Mouse (Mus musculus) neural tube, embryonic 13.5 days (tissue): ENCODE measurements at regions not wholly inside any gene's neighbourhood (a gene's known extent, or its start where the extent isn't known, plus 50 kb on each side); places are given as distances from the start of the nearest gene placed in this dataset.

ENCODE experiments used
- ATAC-seq: fragments of 200-750 bp; cut with Nextera tagmentation; 2 replicates; pipeline ENCODE4 v1.8.0; 2017; ENCODE audit warnings: low read depth, mild to moderate bottlenecking, moderate TSS enrichment, moderate library complexity
- H3K27ac ChIP-seq: fragments of 300-500 bp; sonication (generic); replicated peaks from 2 replicates; pipeline ENCODE4 v1.5.1; 2015; ENCODE audit warnings: moderate library complexity, mild to moderate bottlenecking, inconsistent platforms
- H3K27me3 ChIP-seq: fragments of 300-500 bp; sonication (generic); 2 replicates; pipeline ENCODE4 v1.6.1; 2015; ENCODE audit warnings: mild to moderate bottlenecking, inconsistent platforms
- H3K36me3 ChIP-seq: fragments of 300-500 bp; sonication (generic); 2 replicates; pipeline ENCODE4 v1.6.1; 2015; ENCODE audit warnings: mild to moderate bottlenecking, inconsistent platforms
- H3K4me1 ChIP-seq: fragments of 300-500 bp; sonication (generic); replicated peaks from 2 replicates; pipeline ENCODE4 v1.6.1; 2015; ENCODE audit warnings: inconsistent platforms
- H3K4me2 ChIP-seq: fragments of 300-500 bp; sonication (generic); 2 replicates; pipeline ENCODE4 v1.6.1; 2015; ENCODE audit warnings: inconsistent platforms, mild to moderate bottlenecking, moderate library complexity
- H3K4me3 ChIP-seq: fragments of 300-500 bp; sonication (generic); 2 replicates; pipeline ENCODE4 v1.5.1; 2015; ENCODE audit warnings: mild to moderate bottlenecking, inconsistent platforms
- H3K9ac ChIP-seq: fragments of 300-500 bp; sonication (generic); 2 replicates; pipeline ENCODE4 v1.6.1; 2015; ENCODE audit warnings: moderate library complexity, mild to moderate bottlenecking, inconsistent platforms
- H3K9me3 ChIP-seq: fragments of 300-500 bp; sonication (generic); 2 replicates; pipeline ENCODE4 v1.6.1; 2016; ENCODE audit warnings: inconsistent platforms
- WGBS: fragments of 180-500 bp; shearing (Covaris S2); methylation state at CpG from one replicate; pipeline ENCODE4 v1.1.7; 2015; 5-methylcytosine and 5-hydroxymethylcytosine counted together

GRCm38 (mm10) chr3:66684287-66684903 lies 296.8 kb upstream of the Rsrc1 start:
- Histone ChIP-seq H3K27me3 (no peaks in the 10 kb centered on the region), H3K4me3 (no peak overlapping the region), H3K9ac (no peak overlapping the region), H3K36me3 (no peaks in the 10 kb centered on the region), H3K9me3 (peaks cover 4% of the 10 kb centered on the region; the same call in 1 of the 2 replicates), H3K4me1 (peaks cover 23% of the 10 kb centered on the region), H3K4me2 (0 out of 2 replicates have a peak overlapping the region, but pooled peaks have one; percentile 10), H3K27ac (no peak overlapping the region)
- peak; percentile 68; the same call in 1 of the 2 replicates for ATAC-seq
- 34% methylated on average over 5 of the region's 5 CpGs for WGBS

- H3K27me3 ChIP-seq, result no peaks in the 10 kb centered on the region
- peaks cover 4% of the 10 kb centered on the region; the same call in 1 of the 2 replicates for H3K9me3 ChIP-seq
- no peak; the same call in 1 of the 2 replicates for ATAC-seq
- H3K4me2 ChIP-seq, result no peak overlapping the region
- H3K36me3 ChIP-seq, result no peaks in the 10 kb centered on the region
- no peak overlapping the region for H3K9ac ChIP-seq
- H3K4me3 ChIP-seq, result no peak overlapping the region
- WGBS, result 27% methylated on average over 12 of the region's 12 CpGs
- peaks cover 23% of the 10 kb centered on the region for H3K4me1 ChIP-seq
- H3K27ac ChIP-seq, result no peak overlapping the region
These were observed 296.1 kb upstream of the Rsrc1 start for GRCm38 (mm10) chr3:66685136-66685535.

GRCm38 (mm10) chr3:66687126-66687525 lies 294.1 kb upstream of the Rsrc1 start:
- 87% methylated on average over 1 of the region's 1 CpGs for WGBS
- no peaks in the 10 kb centered on the region for H3K36me3 ChIP-seq
- no peak overlapping the region for H3K27ac ChIP-seq
- H3K4me2 ChIP-seq, result no peak overlapping the region
- H3K9me3 ChIP-seq, result no peaks in the 10 kb centered on the region
- H3K9ac ChIP-seq, result no peak overlapping the region
- no peak for ATAC-seq
- peaks cover 23% of the 10 kb centered on the region for H3K4me1 ChIP-seq
- H3K4me3 ChIP-seq, result no peak overlapping the region
- H3K27me3 ChIP-seq, result no peaks in the 10 kb centered on the region

GRCm38 (mm10) chr3:66690906-66691522 lies 290.2 kb upstream of the Rsrc1 start:
- ATAC-seq, result no peak
- H3K27ac ChIP-seq, result no peak overlapping the region
- no peaks in the 10 kb centered on the region for H3K36me3 ChIP-seq
- no peak overlapping the region for H3K9ac ChIP-seq
- H3K4me1 ChIP-seq, result no peaks in the 10 kb centered on the region
- H3K9me3 ChIP-seq, result no peaks in the 10 kb centered on the region
- H3K27me3 ChIP-seq, result no peaks in the 10 kb centered on the region
- H3K4me3 ChIP-seq, result no peak overlapping the region
- 82% methylated on average over 10 of the region's 10 CpGs for WGBS
- no peak overlapping the region for H3K4me2 ChIP-seq

GRCm38 (mm10) chr3:66695125-66695524 lies 286.1 kb upstream of the Rsrc1 start:
- Histone ChIP-seq H3K27me3 (no peaks in the 10 kb centered on the region), H3K9ac (no peak overlapping the region), H3K36me3 (no peaks in the 10 kb centered on the region), H3K27ac (no peak overlapping the region), H3K4me1 (no peaks in the 10 kb centered on the region), H3K4me2 (no peak overlapping the region), H3K9me3 (no peaks in the 10 kb centered on the region), H3K4me3 (no peak overlapping the region)
- no peak for ATAC-seq
- 81% methylated on average over 2 of the region's 2 CpGs for WGBS

- Histone ChIP-seq H3K4me2 (no peak overlapping the region), H3K4me3 (no peak overlapping the region), H3K9ac (no peak overlapping the region), H3K27ac (no peak overlapping the region), H3K36me3 (no peaks in the 10 kb centered on the region), H3K9me3 (no peaks in the 10 kb centered on the region), H3K4me1 (no peaks in the 10 kb centered on the region), H3K27me3 (no peaks in the 10 kb centered on the region)
- no peak for ATAC-seq
- 89% methylated on average over 6 of the region's 6 CpGs for WGBS
These were observed 285.4 kb upstream of the Rsrc1 start for GRCm38 (mm10) chr3:66695661-66696253.

GRCm38 (mm10) chr3:66698083-66698482 lies 283.1 kb upstream of the Rsrc1 start:
- H3K4me1 ChIP-seq, result no peaks in the 10 kb centered on the region
- no peak overlapping the region for H3K9ac ChIP-seq
- ATAC-seq, result no peak
- H3K27me3 ChIP-seq, result no peaks in the 10 kb centered on the region
- no peaks in the 10 kb centered on the region for H3K36me3 ChIP-seq
- H3K9me3 ChIP-seq, result no peaks in the 10 kb centered on the region
- H3K4me3 ChIP-seq, result no peak overlapping the region
- H3K4me2 ChIP-seq, result no peak overlapping the region
- H3K27ac ChIP-seq, result no peak overlapping the region
- WGBS, result 83% methylated on average over 5 of the region's 5 CpGs

GRCm38 (mm10) chr3:66705766-66706165 lies 275.4 kb upstream of the Rsrc1 start:
- Histone ChIP-seq H3K4me2 (no peak overlapping the region), H3K9ac (no peak overlapping the region)

GRCm38 (mm10) chr3:66735468-66735867 lies 245.7 kb upstream of the Rsrc1 start:
- no peak for ATAC-seq
- H3K9ac ChIP-seq, result no peak overlapping the region
- no peak overlapping the region for H3K27ac ChIP-seq
- H3K27me3 ChIP-seq, result no peaks in the 10 kb centered on the region
- H3K36me3 ChIP-seq, result no peaks in the 10 kb centered on the region
- no peak overlapping the region for H3K4me3 ChIP-seq
- H3K4me2 ChIP-seq, result no peak overlapping the region
- 45% methylated on average over 1 of the region's 1 CpGs for WGBS
- peaks cover 34% of the 10 kb centered on the region for H3K4me1 ChIP-seq
- no peaks in the 10 kb centered on the region for H3K9me3 ChIP-seq

More at GRCm38 (mm10) chr3:66705766-66706165, 275.4 kb upstream of the Rsrc1 start:
- no peaks in the 10 kb centered on the region for H3K9me3 ChIP-seq
- H3K4me1 ChIP-seq, result no peaks in the 10 kb centered on the region
- WGBS, result 83% methylated on average over 4 of the region's 4 CpGs
- no peaks in the 10 kb centered on the region for H3K27me3 ChIP-seq
- no peaks in the 10 kb centered on the region for H3K36me3 ChIP-seq
- no peak overlapping the region for H3K4me3 ChIP-seq
- no peak for ATAC-seq
- H3K27ac ChIP-seq, result no peak overlapping the region

GRCm38 (mm10) chr3:66738201-66739062 lies 242.8 kb upstream of the Rsrc1 start:
- peaks cover 34% of the 10 kb centered on the region for H3K4me1 ChIP-seq
- no peak overlapping the region for H3K9ac ChIP-seq
- H3K27ac ChIP-seq, result peak overlapping the region; percentile 28; the same call in 1 of the 2 replicates
- H3K4me3 ChIP-seq, result no peak overlapping the region
- ATAC-seq, result peak; percentile 56
- no peak overlapping the region for H3K4me2 ChIP-seq
- H3K9me3 ChIP-seq, result no peaks in the 10 kb centered on the region
- WGBS, result 48% methylated on average over 12 of the region's 12 CpGs
- H3K27me3 ChIP-seq, result peaks cover 3% of the 10 kb centered on the region; the same call in 1 of the 2 replicates
- H3K36me3 ChIP-seq, result no peaks in the 10 kb centered on the region

- H3K4me1 ChIP-seq, result peaks cover 34% of the 10 kb centered on the region
- H3K36me3 ChIP-seq, result no peaks in the 10 kb centered on the region
- H3K4me2 ChIP-seq, result no peak overlapping the region
- H3K9ac ChIP-seq, result no peak overlapping the region
- H3K9me3 ChIP-seq, result no peaks in the 10 kb centered on the region
- H3K4me3 ChIP-seq, result no peak overlapping the region
- 21% methylated on average over 7 of the region's 7 CpGs for WGBS
- peaks cover 9% of the 10 kb centered on the region; the same call in 1 of the 2 replicates for H3K27me3 ChIP-seq
- H3K27ac ChIP-seq, result no peak overlapping the region
- ATAC-seq, result no peak
These were observed 241.7 kb upstream of the Rsrc1 start for GRCm38 (mm10) chr3:66739356-66740014.
